Mouse (Mus musculus): ENCODE data around the gene Topbp1.
A peak's percentile ranks its signal among the peaks of the same experiment; 100 is the strongest.

Topbp1 gene

DNA sequence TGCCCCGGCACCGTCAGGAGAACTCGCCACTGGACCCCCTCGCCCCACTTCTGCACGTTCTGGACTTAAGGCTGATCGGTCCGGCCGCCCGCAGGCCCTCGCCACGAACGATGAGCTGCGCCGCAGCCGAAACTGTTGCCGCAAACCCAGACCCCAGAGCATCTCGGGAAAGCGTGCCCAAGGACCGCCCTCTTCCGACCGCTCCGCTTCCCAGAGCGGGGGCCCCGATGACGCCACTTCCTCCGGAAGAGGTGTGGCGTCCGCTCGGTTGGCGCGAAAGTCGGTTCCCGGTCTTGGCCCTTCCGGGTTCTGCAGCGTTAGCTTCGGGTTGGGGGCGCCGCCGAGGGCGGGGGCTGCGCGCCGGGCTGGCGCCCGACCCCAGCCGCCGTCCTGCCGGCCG lies at the start of gene Topbp1, which contains the start of gene 1300017J02Rik:
Gene Topbp1, plus strand, starts transcription at position 289 of the 400 bp plus-strand sequence.
Gene 1300017J02Rik, minus strand, starts transcription at position 156 of the 400 bp plus-strand sequence.
- peak; percentile 98 for DNase-seq (ENCODE audit: extremely low spot score, low spot score)

DNA sequence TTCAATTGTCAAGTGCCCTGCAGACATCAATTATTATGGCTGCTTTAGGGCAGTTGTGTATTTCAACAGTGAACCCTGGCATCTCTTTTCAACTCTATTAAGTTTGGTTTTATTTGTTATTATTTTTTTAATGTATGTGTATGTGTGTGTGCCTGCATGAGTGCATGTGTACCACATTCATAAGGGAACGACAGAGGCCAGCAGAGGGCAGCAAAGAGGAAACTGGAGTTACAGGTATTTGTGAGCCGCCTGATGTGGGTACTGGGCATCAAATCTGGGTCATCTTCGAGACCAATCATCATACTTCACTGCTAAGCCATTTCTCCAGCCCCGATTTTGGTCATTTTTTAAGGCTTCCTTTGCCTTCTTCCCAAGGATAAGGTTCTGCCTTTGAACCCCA lies 39.2 kb upstream of the Topbp1 start:
- DNase-seq (ENCODE audit: extremely low spot score, low spot score): no peak

DNA sequence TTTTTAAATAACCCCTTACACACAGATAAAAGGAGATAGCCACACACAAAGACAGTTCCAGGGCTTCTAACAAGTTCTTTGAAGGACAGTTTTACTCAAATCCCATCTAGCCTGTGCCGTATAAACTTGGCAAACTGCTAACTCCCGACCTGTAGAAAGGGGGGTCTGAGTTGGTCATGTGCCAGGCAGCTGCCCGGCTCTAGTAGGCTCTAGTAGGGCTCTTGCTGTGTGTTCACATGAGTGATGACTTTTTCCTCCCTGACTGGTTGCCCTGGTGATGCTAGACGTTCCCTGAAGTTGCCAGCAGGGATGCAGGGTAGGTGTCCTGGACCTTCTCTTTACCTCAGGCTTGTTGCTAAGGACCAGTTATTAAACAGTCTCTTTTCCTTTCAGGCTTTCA lies 33.9 kb upstream of the Topbp1 start:
- no peak for DNase-seq (ENCODE audit: extremely low spot score, low spot score)

DNA sequence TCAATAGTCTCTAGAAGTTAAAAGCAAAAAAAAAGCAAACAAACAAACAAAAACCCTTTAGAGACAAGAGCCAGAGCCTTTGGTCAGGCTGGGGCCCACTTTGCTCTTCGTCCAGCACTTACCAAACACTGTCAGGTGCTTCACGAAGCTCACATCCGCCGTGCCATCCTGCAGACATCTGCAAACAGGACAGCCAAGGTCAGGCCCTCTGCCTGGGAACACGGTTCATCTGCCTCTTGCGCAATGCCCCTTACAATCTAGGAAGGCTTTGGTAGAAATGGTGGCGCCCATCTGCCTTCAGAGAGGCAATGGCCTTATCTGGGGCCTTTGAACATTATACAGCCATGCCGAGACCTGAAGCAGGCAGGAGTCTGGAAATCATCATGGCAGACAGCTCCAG lies 30.2 kb upstream of the Topbp1 start:
- DNase-seq (ENCODE audit: extremely low spot score, low spot score): no peak

DNA sequence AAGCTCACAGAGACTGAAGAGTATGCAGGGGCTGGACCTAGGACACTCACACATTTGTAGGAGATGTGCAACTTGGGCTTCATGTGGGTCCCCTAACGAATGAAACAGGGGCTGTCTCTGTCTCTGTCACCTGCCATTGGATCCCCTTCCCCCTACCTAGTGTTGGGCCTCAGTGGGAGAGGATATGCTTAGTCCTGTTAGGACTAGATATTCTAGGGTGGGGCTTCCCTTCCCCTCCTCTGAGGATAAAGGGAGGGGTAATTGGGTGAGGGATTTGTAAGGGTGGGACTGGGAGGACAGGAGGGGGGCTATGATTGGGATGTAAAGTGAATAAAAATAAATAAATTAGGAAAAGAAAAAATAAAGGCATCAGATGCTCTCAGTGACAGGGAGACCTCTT lies 29.3 kb upstream of the Topbp1 start:
- DNase-seq (ENCODE audit: extremely low spot score, low spot score): no peak

DNA sequence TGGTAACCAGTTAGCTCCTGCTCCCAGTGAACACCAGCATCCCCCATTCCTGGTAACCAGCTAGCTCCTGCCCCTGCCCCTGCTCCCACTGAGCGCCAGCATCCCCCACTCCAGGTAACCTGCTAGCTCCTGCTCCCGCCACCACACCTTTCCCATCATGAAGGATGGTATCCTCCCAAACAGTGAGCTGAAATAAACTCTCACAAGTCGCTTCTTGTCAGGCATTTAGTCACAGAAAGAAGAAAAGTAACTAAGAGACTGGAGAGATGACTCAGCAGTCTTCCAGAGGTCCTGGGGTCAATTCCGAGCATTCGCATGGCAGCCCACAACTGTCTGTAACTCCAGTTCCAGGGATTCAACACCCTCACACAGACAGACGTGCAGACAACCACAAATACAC lies 28.1 kb upstream of the Topbp1 start:
- no peak for DNase-seq (ENCODE audit: extremely low spot score, low spot score)

DNA sequence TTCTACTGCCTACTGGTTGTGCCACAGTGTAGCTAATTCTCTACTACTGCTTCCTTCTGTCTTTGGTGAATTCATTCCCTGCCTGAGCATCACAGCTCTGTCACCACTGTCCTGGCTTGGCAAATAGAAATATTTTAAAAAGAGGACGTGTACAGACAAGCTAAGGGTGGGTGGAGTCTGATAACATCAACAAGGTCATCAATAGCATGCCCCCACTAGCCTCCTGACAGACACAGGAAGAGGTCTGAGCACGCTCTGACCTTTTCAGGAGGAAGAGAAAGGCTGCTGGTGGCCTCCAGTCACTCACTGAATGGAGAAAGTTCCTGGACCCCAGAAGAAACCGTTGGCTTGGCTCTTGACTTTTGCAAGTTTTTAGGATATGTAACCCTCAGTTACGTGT lies 18.6 kb upstream of the Topbp1 start:
- no peak for DNase-seq (ENCODE audit: extremely low spot score, low spot score)

DNA sequence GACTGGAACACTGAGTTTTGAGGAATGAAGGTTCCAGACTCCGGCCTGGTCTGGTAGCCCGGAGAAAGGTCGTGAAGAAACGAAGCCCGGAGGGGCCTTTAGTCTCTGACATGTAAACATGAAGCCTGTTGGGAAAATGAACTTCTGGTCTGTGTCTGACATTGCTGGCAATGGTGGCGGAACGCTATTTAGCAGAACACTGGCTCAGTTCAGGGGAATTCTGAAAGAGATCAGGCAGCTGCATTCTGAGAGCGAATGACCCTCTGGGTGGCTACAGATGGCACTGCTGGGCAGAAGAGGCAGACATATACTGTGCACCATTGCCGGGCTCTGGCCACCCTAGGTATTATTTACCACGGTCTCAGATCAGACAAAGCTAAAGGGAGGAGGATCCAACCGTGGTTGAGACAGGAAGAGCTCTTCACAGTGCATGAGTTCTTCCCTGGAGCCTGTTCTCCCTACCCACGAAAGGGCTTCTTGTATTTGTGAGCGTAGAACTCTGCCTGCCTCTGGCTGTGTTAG lies 18.1 kb upstream of the Topbp1 start:
- DNase-seq (ENCODE audit: extremely low spot score, low spot score): no peak

DNA sequence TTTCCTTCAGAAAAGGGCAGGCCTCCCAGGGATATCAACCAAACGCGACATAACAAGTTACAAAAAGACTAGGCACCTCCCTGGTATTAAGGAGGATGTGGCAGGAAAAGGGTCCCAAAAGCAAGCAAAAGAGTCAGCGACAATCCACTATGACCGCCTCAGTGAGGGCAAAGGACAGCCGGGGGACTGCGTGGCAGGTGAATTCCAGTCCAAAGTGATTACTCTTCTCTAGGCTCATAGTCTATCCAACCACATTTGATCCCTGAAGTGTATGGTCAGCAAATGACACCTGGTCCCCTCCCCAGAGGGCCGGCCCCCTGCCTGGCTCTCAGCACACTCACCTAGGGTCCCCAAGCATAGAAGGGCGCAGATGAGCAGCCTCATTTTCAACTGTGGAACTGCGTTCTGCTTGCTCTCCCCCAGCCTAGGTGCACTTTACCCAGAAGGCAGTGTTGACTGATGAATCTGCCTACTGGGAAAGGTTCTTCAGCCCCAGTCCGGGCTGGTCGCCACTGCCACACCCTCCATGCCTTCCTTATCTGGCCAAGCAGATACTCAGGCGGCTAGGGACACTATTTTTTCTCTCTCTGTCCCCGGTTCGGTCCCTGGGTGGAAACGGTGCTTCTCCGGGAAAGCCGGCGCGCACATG lies 17.1 kb upstream of the Topbp1 start:
- DNase-seq (ENCODE audit: extremely low spot score, low spot score): no peak

DNA sequence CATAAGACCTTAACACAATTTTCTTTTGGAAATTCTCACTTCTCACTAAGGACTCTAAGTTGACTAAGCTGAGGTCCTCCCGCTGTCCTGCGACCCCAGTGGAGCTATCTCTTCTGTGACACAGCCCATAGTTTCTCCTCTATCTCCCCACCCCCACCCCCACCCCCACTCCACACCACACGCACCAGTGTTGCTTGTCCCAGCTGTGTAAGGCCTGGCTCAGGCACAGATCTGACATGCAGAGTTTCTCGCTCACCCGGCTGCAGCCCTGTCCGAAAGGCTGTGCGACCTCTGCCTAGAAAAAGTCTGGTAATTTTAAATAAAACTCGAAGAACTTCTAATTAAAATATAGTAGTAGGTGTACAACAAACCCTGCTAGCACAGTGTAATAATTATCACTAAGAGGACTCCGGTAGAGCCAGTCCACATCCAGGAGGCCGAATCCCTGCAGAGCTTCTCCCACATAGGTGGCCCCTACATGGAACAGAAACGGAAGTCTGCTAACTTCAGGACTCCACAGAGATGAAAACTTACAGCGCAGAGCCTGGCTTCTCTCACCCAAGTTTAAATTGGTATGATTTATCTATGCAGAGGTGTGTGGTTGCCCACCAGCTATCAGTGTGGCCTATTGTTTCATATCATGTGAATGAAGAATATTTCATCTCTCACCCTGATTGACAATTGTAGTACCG lies 16.4 kb upstream of the Topbp1 start:
- DNase-seq (ENCODE audit: extremely low spot score, low spot score): no peak

DNA sequence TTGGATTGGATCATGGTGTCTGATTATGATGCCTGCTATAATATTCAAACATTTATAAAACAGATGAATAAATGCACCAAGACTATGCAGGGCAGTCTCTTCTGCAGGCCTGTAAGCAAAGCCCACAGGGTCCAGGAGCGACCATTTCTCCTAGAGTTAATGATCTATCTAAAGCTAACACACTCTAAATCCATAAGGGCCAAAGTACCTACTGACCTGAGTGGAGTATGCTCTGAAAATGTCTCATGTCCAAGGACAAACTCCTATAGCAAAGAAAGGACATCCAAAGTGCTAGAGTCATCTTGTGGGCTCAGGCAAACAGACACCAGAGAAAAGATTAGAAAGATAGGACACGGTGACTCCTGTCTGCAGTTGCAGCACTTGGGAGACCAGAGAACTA lies 10.5 kb upstream of the Topbp1 start:
- DNase-seq (ENCODE audit: extremely low spot score, low spot score): no peak

DNA sequence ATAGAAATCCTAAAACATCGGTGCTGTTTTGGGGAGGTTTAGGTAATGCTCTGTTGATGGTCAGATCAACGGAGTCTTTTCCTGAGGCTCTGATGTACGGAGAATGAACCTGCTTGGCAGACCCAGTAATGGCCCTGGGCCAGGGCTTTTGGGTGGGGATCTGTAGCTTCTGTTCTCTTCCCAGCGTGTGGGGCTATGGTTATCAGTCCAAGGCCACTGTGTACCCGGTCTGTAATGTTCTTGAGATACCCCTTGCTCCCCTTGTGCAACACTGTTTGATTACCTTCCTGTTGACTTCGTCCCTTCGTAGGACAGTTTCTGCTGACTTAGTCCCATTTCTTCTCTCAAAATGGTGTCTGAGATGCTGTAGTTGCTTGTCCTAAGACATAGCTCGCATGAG lies 3.9 kb upstream of the Topbp1 start:
- no peak for DNase-seq (ENCODE audit: extremely low spot score, low spot score)

DNA sequence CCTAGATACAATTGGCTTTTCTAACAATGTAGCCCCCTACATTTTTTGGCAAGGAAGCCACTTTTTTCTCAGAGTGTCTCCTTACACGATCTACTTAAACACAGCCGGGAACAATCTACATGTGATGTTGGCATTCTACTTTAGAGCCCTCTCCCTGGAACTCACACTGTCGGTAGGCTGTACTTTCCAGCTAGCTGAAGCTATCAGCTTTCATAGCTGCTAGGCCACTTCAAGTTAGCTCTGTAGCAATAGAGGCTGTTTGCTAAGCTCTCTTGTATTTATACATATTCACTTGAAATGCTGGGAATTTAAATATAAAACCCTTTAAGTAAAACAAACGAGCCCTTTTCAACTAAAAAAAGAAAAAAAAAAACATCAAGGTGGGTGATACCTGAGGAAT lies 2.8 kb upstream of the Topbp1 start:
- no peak for DNase-seq (ENCODE audit: extremely low spot score, low spot score)

DNA sequence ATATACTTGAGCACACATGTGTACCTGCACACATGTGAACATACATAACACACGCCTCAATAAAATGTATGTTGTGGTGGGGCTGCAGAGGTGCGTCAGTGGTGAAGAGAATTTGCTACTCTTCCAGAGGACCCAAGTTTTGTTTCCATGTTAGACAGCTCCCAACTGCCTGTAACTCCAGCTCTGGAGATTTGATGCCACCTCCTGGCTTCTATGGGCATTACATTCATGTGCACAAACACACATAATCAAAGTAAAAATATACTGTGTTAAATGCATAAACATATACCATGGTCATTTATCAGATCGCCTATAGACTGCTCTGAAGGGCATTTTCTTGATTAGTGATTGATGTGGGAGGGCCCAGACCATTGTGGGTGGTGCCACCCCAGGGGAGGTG lies 2.3 kb upstream of the Topbp1 start:
- DNase-seq (ENCODE audit: extremely low spot score, low spot score): peak; percentile 51

DNA sequence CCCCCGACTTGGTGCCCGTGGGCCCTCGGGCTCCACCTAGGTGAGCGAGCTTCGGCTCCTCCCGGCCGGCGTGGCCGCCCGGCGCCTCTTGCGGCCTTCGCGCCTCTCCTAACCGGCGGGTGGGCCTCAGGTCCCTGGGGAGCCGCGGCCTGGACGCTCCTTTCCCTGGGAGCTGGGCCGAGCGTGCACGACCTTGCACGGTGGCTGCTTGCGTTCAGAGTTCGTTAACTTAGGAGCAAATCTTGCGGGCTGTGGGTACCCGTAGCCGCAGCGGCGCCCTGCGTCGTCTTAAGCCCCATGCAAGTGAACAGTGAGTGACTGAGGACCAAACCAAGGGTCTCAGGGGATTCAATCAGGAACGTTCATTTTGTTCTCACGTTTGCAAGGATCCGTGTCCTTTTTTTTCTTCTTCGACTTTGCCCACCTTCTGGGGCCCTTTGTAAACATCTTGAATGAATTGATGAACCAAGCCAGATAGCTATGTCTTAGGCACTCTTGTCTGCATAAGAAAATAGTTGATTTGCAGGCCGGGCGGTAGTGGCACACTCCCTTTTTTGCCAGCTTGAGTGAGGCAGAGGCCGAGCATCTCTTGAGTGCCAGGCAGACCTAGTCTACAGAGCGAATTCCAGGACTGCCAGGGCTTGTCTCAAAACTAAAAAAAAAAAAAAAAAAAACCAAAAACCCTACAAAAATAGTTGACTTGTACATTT lies 472 bp downstream of the Topbp1 start:
- no peak for DNase-seq (ENCODE audit: extremely low spot score, low spot score)

DNA sequence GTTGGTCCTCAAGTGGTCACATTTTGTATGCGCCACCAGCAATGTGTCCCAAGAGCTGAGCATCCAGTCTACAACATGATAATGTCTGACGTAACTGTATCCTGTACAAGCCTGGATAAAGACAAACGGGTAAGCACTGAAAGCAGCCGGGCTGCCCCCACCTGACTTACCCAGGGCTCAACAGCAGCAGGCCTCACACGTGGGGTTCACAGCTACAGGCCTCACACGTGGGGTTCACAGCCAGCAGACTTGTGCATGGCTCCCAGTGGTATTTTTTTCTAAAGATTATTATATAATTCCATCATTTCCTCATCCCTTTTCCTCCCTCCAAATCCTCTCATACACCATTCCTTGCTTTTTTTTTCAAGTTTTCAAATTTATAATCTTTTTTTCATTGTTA lies 4.8 kb downstream of the Topbp1 start:
- DNase-seq (ENCODE audit: extremely low spot score, low spot score): no peak

DNA sequence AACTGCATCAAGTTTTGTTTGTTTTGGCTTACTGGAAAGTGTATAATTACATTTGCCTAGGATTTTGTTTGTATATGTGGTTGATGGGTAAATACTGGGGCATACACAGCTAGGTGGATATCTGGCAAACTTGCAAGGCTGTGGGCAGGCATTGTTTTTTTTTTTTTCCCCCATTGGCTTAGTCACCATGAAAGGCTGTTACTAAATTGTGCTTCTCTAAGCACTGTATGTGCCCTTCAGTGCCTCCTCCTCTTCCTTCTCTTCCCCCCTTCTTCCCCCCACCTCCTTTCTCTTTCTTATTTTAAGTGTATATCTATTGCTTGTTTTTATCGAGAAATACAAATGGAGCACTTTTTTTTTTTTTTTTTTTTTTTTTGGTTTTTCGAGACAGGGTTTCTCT lies 19.7 kb downstream of the Topbp1 start:
- DNase-seq (ENCODE audit: extremely low spot score, low spot score): no peak

DNA sequence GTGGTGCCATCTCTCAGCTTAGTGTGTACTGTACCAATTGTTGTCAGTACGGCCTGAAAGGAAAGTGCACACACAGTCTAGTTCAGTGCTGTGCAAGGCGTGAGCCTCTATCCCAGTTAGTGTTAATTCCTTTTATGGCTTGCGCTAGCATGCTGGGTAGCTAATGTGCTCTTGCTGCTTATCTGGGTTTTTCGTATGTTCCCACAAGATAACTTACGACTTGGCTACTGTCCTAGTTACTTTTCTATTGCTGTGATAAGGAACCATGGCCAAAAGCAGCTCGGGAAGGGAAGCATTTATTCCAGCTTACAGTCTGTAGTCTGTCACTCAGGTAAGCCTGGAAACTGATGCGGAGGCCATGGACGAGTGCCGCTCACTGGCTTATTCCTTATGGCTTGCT lies 21.4 kb downstream of the Topbp1 start:
- DNase-seq (ENCODE audit: extremely low spot score, low spot score): no peak

DNA sequence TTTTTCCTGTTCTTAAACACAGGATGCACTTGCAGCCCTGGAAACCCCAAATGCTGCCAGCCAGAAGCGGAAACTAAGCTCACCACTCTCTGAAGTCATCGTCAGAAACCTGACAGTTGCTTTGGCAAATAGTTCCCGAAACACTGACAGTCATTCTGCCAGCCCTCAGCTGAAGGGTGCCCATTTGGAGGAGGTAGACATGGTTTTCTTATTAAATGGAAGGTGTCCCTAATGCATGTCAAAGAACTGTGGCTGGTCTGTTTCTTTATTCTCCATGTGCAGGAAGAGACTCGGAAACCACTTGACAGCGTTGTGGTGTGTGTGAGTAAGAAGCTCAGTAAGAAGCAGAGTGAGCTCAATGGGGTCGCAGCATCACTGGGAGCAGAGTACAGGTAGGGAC lies 27.6 kb downstream of the Topbp1 start:
- no peak for DNase-seq (ENCODE audit: extremely low spot score, low spot score)

DNA sequence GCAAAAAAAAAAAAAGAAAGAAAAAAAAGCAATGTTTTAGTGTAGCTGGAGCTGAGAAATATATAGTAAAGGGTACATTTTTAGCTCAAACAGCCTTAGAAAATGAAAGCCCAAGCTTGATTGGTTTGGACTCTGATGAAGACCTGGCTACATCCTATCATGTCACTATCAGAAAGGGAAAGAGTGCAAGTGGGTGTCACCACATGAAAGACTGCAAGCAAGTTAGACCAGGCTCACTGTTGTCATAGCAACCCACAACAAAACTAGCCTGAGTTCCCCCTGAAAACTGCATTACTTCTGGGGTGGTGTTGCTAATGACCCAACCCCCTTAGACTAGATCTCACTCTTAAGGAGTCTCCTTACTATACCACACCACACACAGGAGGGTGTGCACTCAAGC lies 31.9 kb downstream of the Topbp1 start:
- DNase-seq (ENCODE audit: extremely low spot score, low spot score): no peak

DNA sequence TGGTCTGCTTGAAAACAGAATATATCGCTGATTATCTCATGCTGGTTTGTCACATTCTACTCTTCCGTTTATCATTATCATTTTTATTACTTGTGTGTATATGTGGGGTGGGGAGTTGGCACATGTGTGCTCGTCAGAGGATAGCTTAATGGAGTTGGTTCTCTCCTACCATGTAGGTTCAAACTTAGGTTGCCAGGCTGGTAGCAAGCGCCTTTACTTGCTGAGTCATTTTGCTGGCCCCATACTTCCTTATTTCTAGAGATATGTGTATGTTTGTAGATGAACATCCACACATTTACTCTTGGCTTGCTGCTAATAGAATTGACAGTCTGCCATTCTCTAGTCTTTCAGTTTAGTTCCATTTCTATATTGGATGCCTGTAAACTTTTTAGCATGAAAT lies 42.0 kb downstream of the Topbp1 start:
- DNase-seq (ENCODE audit: extremely low spot score, low spot score): no peak

DNA sequence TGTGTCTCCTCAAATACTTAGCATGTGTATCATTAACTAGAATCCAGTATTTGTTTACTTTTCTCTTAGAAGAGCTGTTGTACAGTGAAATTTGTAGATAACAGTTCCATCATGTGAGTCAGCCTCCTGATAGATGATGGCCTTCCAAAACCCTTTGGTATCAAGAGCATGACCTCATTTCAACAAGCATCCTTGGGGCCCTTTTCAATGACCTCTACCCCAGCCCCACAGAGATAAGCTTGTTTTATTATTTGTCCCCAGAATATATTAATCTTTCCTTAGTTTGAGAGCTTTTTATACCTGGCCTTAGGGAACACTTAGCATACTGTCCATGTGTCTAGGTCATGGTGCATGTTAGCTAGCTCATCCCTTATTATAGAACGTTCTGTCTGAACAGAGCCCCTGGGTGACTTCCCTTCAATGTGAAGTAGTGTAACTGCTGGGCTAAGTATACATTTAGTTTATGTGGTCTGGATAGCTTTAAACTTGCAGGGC lies 43.0 kb downstream of the Topbp1 start:
- no peak for DNase-seq (ENCODE audit: extremely low spot score, low spot score)
